Mouse (Mus musculus) CH12.LX (cell line): ENCODE measurements around the gene Rbms2. TPM values are rescaled to one million over a fixed set of nuclear protein-coding genes. Genes with fewer than 3 reads are reported as not detected.

Experiments used
- DNase-seq: peaks from one replicate; pipeline ENCODE4 v3.0.0-alpha.2; 2013; ENCODE audit errors: extremely low read depth
- H3K27ac ChIP-seq: 2 replicates; pipeline ENCODE4 v1.5.1; 2012; ENCODE audit warnings: low read depth, mild to moderate bottlenecking, control low read depth, moderate library complexity; ENCODE audit not compliant: insufficient read depth
- H3K27me3 ChIP-seq: replicated peaks from 2 replicates; pipeline ENCODE3; 2012; ENCODE audit warnings: inconsistent platforms
- H3K36me3 ChIP-seq, 2 experiments: replicated peaks in 1 of 2; 2 replicates each; pipeline versions ENCODE3 to v1.6.1; 2012; ENCODE audit warnings: inconsistent platforms in 1 of 2, low read length in 1 of 2, mild to moderate bottlenecking in 1 of 2, mixed read lengths in 1 of 2, moderate library complexity in 1 of 2; ENCODE audit not compliant: control insufficient read depth in 1 of 2, insufficient read depth in 1 of 2
- H3K4me1 ChIP-seq, 2 experiments: 2 replicates each; pipeline ENCODE4 v1.6.1; 2012; ENCODE audit warnings: inconsistent platforms in 1 of 2, moderate library complexity in 1 of 2; ENCODE audit not compliant: insufficient read depth in 2 of 2, control insufficient read depth in 1 of 2
- H3K4me2 ChIP-seq: 2 replicates; pipeline ENCODE4 v1.6.1; 2012; ENCODE audit warnings: low read depth, mild to moderate bottlenecking, control low read depth; ENCODE audit not compliant: poor library complexity, insufficient read depth, severe bottlenecking
- H3K4me3 ChIP-seq, 3 experiments: fragments of 150-350 bp in 1 of 3; sonication (generic) in 1 of 3; replicated peaks in 1 of 3; 2 replicates each; pipeline versions ENCODE3 to v1.5.1; 2011 to 2012; ENCODE audit warnings: low read depth in 2 of 3, low read length in 2 of 3, mild to moderate bottlenecking in 2 of 3, moderate library complexity in 2 of 3, control low read depth in 1 of 3, improper control_type of control experiment in 1 of 3, inconsistent platforms in 1 of 3, mixed read lengths in 1 of 3; ENCODE audit not compliant: poor library complexity in 1 of 3
- H3K79me2 ChIP-seq: replicated peaks from 2 replicates; pipeline ENCODE4 v1.6.1; 2012; ENCODE audit warnings: mild to moderate bottlenecking, moderate library complexity; ENCODE audit not compliant: control insufficient read depth, poor library complexity, insufficient read depth, severe bottlenecking; ENCODE audit errors: extremely low read depth
- H3K9ac ChIP-seq: 2 replicates; pipeline ENCODE4 v1.6.1; 2012; ENCODE audit warnings: low read depth, mild to moderate bottlenecking, control low read depth, moderate library complexity; ENCODE audit not compliant: insufficient read depth
- H3K9me3 ChIP-seq: replicated peaks from 2 replicates; pipeline ENCODE3; 2012; ENCODE audit warnings: low read length, inconsistent platforms, mixed read lengths
- BHLHE40 ChIP-seq: IDR thresholded peaks from 2 replicates; pipeline ENCODE4 v1.6.1; 2011; ENCODE audit warnings: mild to moderate bottlenecking, low read depth, low read length, improper control_type of control experiment
- CHD1 ChIP-seq: IDR thresholded peaks from 2 replicates; pipeline ENCODE4 v1.6.1; 2012; ENCODE audit warnings: low read depth, low read length, improper control_type of control experiment, inconsistent platforms
- ELF1 ChIP-seq: IDR thresholded peaks from 2 replicates; pipeline ENCODE4 v1.6.1; 2014; ENCODE audit warnings: low read depth, mild to moderate bottlenecking, inconsistent platforms, low read length, improper control_type of control experiment
- EP300 ChIP-seq: IDR thresholded peaks from 2 replicates; pipeline ENCODE4 v1.6.1; 2011; ENCODE audit warnings: low read length, improper control_type of control experiment
- ETS1 ChIP-seq: conservative IDR thresholded peaks from 2 replicates; pipeline ENCODE4 v1.6.1; 2012; ENCODE audit warnings: low read depth, mild to moderate bottlenecking, inconsistent platforms, low read length, improper control_type of control experiment, moderate library complexity
- HCFC1 ChIP-seq: IDR thresholded peaks from 2 replicates; pipeline ENCODE4 v1.6.1; 2012; ENCODE audit warnings: low read depth, mild to moderate bottlenecking, inconsistent platforms, low read length, improper control_type of control experiment
- KAT2A ChIP-seq: IDR thresholded peaks from 2 replicates; pipeline ENCODE4 v1.6.1; 2012; ENCODE audit warnings: low read length, improper control_type of control experiment, inconsistent platforms; ENCODE audit not compliant: insufficient replicate concordance
- MAFK ChIP-seq: IDR thresholded peaks from 2 replicates; pipeline ENCODE4 v1.6.1; 2011; ENCODE audit warnings: low read length, improper control_type of control experiment; ENCODE audit not compliant: insufficient replicate concordance
- MAX ChIP-seq: IDR thresholded peaks from 2 replicates; pipeline ENCODE4 v1.6.1; 2011; ENCODE audit warnings: low read length, improper control_type of control experiment
- MEF2A ChIP-seq: IDR thresholded peaks from 2 replicates; pipeline ENCODE4 v1.6.1; 2014; ENCODE audit warnings: low read depth, mild to moderate bottlenecking, inconsistent platforms, low read length, improper control_type of control experiment, borderline replicate concordance
- MXI1 ChIP-seq: IDR thresholded peaks from 2 replicates; pipeline ENCODE4 v1.6.1; 2011; ENCODE audit warnings: mild to moderate bottlenecking, low read depth, low read length, improper control_type of control experiment
- MYC ChIP-seq: IDR thresholded peaks from 2 replicates; pipeline ENCODE4 v1.6.1; 2011; ENCODE audit warnings: low read depth, mild to moderate bottlenecking, improper control_type of control experiment, low read length
- POLR2AphosphoS2 ChIP-seq: IDR thresholded peaks from 2 replicates; pipeline ENCODE4 v1.6.1; 2011; ENCODE audit warnings: low read depth, low read length, improper control_type of control experiment
- RAD21 ChIP-seq: IDR thresholded peaks from 2 replicates; pipeline ENCODE4 v1.6.1; 2011; ENCODE audit warnings: low read depth, mild to moderate bottlenecking, low read length, improper control_type of control experiment, moderate library complexity
- SIN3A ChIP-seq: IDR thresholded peaks from 2 replicates; pipeline ENCODE4 v1.6.1; 2012; ENCODE audit warnings: low read length, improper control_type of control experiment, inconsistent platforms
- TCF12 ChIP-seq: IDR thresholded peaks from 2 replicates; pipeline ENCODE4 v1.6.1; 2014; ENCODE audit warnings: low read depth, mild to moderate bottlenecking, inconsistent platforms, low read length, improper control_type of control experiment
- USF1 ChIP-seq: IDR thresholded peaks from 2 replicates; pipeline ENCODE4 v1.6.1; 2014; ENCODE audit warnings: low read depth, mild to moderate bottlenecking, inconsistent platforms, low read length, improper control_type of control experiment
- USF2 ChIP-seq: conservative IDR thresholded peaks from 2 replicates; pipeline ENCODE4 v1.6.1; 2011; ENCODE audit warnings: low read depth, low read length, improper control_type of control experiment
- ZC3H11A ChIP-seq: IDR thresholded peaks from 2 replicates; pipeline ENCODE4 v1.6.1; 2012; ENCODE audit warnings: low read depth, mild to moderate bottlenecking, inconsistent platforms, low read length, improper control_type of control experiment
- ZMIZ1 ChIP-seq: IDR thresholded peaks from 2 replicates; pipeline ENCODE4 v1.6.1; 2012; ENCODE audit warnings: low read depth, mild to moderate bottlenecking, inconsistent platforms, low read length, improper control_type of control experiment
- dilution Hi-C: fragments of 300-500 bp; cut with MboI; formaldehyde crosslinking; loops from 2 replicates; pipeline ENCODE4 v1.14.3; 2020; ENCODE audit warnings: low sequenced_read_pairs; ENCODE audit not compliant: extremely low pct_unique_long_range_greater_than_20kb, extremely low pct_ligation_motif_present
- in situ Hi-C: fragments of 300-500 bp; cut with MboI; formaldehyde crosslinking; loops from 3 replicates; pipeline ENCODE4 v1.14.3; 2019; ENCODE audit warnings: low sequenced_read_pairs, low pct_ligation_motif_present, low pct_unique_long_range_greater_than_20kb, mixed read lengths
- polyA plus RNA-seq: library from polyadenylated mRNA; unstranded; fragments of >175 nt; gene quantifications from 2 replicates; pipeline ENCODE4 v1.2.1, GENCODE M21; 2012; ENCODE audit warnings: low read depth; ENCODE audit not compliant: insufficient read length
- total RNA-seq, 2 experiments: library from RNA; depleted of rRNA; stranded (reverse); fragments of 300-350 nt in 1 of 2; fragments of >200 nt in 1 of 2; gene quantifications; 2 replicates each; pipeline ENCODE4 v1.2.3; 2012 to 2014

Rbms2 gene
- total and polyA plus RNA-seq, 3 experiments: 9.1 to 36.6 (median 9.8) TPM

DNA sequence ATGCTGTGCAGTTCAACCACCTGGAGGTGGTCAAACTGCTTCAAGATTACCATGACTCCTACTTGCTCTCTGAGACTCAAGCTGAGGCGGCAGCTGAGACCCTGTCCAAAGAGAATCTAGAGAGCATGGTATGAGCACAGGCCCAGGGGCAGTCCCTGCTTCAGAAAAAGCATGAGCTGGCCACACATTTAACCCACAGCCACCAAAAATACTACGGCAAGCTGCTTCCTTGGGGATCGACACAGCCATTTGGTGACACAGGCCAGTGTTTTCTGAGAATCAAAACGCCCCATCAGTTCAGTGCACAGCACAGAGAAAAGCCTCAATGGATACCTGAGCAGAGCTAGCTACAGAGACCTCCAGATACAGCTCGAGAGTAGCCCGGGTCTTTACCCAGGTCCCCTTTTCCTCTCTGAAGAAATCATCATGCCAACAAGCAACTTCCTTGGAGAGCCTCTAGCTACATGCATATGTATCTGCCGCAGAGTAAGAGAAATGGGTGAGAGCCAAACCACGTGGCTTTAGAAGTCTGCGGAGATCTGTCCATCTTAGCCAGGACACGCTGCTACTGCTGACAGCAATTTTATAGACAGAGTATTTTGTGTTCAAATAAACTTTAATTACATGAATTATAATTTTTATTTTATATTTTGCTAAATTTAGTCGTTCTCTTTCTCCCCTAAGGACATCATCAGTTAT lies 29.4 kb upstream of the Rbms2 start:
- peaks cover 9 to 48% of the 10 kb centered on the region in 2 experiments for H3K4me1 ChIP-seq
- H3K36me3 ChIP-seq: peaks cover 3 to 33% of the 10 kb centered on the region in 2 experiments
- dilution Hi-C loops: no loop called here
- no peaks in the 10 kb centered on the region for H3K27me3 ChIP-seq
- in situ Hi-C loops: no loop called here
- H3K9me3 ChIP-seq: no peaks in the 10 kb centered on the region
- TF ChIP-seq MYC (peak; percentile 86), BHLHE40 (peak; percentile 69), USF2 (no peak), HCFC1 (peak; percentile 13; the same call in 1 of the 2 replicates), MEF2A (peak; percentile 86), TCF12 (0 out of 2 replicates have a peak, but pooled peaks have one; percentile 33), RAD21 (no peak), SIN3A (peak; percentile 64; the same call in 1 of the 2 replicates), ZC3H11A (no peak), USF1 (no peak), MAX (peak; percentile 78), CHD1 (no peak), EP300 (0 out of 2 replicates have a peak, but pooled peaks have one; percentile 39), MAFK (no peak), MXI1 (peak; percentile 78), ZMIZ1 (no peak), ETS1 (peak; percentile 50; the same call in 1 of the 2 replicates)
- peak overlapping the region; percentile 24 for H3K4me2 ChIP-seq
- peak; percentile 68 for DNase-seq
- H3K79me2 ChIP-seq: peaks cover 16% of the 10 kb centered on the region
- H3K4me3 ChIP-seq: peak overlapping the region in 2 of 3 experiments; percentile 15 to 31
- H3K9ac ChIP-seq: no peak overlapping the region; the same call in 1 of the 2 replicates
- H3K27ac ChIP-seq: no peak overlapping the region

DNA sequence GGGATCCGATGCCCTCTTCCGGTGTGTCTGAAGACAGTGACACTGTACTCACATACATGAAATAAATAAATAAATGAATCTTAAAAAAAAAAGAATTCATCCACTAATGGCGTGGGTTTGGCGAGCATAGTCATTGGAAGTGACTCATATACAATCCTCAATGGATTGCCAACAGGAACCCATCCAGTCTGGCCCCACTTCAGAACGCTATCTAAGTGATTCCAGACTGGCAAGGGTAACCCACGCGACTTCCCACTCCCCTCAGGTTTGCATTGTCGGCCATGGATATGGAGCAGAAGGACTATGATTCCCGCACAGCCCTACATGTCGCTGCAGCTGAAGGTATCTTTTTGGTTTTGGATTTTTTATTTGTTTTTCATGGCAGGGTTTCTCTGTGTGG lies 28.2 kb upstream of the Rbms2 start:
- TF ChIP-seq ELF1: no peak
- TF ChIP-seq POLR2AphosphoS2: no peak
- TF ChIP-seq BHLHE40: no peak
- TF ChIP-seq KAT2A: no peak
- TF ChIP-seq, all 38 proteins: peak for 0

More for the DNA sequence above, 28.2 kb upstream of the Rbms2 start:
- Histone ChIP-seq H3K27ac (no peak overlapping the region), H3K4me2 (no peak overlapping the region), H3K9ac (no peak overlapping the region), H3K9me3 (no peaks in the 10 kb centered on the region), H3K27me3 (no peaks in the 10 kb centered on the region), H3K4me1 (peaks cover 9 to 48% of the 10 kb centered on the region in 2 experiments), H3K4me3 (no peak overlapping the region), H3K36me3 (peaks cover 3 to 33% of the 10 kb centered on the region in 2 experiments), H3K79me2 (peaks cover 16% of the 10 kb centered on the region)
- dilution Hi-C loops: no loop called here
- in situ Hi-C loops: no loop called here
- no peak for DNase-seq
